Mouse (Mus musculus) naive thymus-derived CD4-positive, alpha-beta T cell, adult 2 months (primary cell): ENCODE measurements around the gene Oas3.
A peak's percentile ranks its signal among the peaks of the same experiment; 100 is the strongest.

Source experiments
- DNase-seq: peaks from one replicate; pipeline ENCODE4 v3.0.0-alpha.2; 2011; ENCODE audit warnings: low read depth

Gene Oas3

DNA sequence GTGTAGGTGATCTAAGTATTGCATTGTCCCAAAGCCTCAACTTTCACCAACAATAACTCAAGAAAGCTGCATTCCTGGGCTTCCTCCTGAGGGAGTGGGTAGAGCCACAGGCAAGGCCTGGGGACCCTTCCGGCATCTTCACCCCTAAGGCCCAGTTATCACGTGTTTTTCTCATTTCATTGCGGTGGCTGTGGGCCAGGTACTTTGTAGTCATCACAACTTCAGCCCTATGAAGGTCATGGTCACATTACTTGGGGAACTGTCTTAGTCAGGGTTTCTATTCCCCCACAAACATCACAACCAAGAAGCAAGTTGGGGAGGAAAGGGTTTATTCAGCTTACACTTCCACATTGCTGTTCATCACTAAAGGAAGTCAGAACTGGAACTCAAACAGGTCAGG lies 24.7 kb downstream of the Oas3 start:
- no peak for DNase-seq

DNA sequence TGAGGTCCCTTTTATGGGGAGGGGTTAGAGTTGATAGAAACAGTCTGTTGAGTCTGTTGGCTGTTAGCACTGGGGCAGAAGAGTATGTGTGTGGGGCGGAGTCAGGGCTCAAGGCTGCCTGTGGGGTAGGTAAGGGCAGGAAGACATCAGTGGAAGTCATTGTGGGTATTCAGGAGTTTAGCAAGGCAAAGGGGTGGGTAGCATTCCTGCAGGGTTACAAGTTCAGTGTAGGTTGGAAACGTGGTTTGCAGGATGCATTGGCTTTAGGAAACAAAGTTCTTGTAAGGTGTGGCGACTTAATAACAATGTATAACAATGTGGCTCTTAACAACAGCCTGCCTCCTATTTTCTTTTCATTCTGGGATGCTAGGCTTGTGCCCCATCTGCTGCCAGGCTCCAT lies 26.3 kb downstream of the Oas3 start:
- no peak for DNase-seq

DNA sequence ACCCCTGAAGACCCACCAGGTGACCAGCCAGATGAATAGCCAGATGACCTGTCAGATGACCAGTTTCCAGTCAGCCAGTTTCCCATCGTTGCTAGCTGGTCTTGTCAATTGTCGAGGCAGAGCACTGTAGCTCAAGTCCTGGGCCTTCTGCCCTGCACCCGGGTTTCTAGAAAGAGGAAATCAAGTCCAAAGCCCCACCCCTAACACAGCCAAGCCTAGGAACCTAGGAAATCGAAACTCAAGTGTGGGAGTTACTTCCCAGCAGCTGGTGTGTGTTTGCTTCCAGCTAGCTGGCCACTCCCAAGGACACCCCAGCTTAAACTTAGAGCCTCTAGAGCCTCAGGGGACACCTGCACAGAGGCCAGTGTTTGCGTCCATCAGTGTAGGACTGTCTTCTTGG lies 27.8 kb downstream of the Oas3 start, which contains the start of gene Oas2:
Gene Oas2, minus strand, starts transcription at position 166 of the 400 bp plus-strand sequence.
- DNase-seq, result peak; percentile 50

DNA sequence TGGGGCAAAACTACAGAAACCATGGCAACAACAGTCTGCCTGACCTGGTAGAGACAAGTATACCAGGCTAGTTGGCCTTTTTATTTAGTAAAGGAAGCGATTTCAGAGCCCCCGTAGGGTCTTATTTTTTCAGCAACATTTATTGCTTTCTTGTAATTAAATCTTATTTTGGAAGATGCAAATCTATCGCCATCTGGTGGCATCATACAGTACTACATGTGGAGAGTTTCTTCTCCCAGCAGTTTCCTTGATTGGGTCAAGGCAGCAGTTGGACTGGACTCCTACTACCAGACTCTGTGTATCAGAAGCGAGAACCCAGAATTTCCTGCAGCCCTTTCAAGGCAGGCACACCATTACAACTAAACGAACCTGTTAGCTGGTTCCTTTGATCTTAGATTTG lies 31.0 kb downstream of the Oas3 start:
- DNase-seq, result peak; percentile 84

DNA sequence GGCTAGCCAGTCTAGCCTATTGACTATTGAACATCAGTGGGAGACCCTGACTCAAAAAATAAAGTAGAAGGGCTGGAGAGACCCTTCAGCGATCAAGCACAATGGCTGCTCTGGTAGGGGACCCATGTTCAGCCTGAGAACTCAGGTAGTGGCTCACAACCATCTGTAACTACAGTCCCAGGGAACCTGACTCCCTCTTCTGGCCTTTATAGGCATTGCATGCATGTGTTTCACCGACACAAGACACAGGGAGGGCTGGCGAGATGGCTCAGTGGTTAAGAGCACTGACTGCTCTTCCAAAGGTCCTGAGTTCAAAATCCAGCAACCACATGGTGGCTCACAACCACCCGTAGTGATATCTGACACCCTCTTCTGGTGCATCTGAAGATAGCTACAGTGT lies 35.3 kb downstream of the Oas3 start:
- DNase-seq, result peak; percentile 84

DNA sequence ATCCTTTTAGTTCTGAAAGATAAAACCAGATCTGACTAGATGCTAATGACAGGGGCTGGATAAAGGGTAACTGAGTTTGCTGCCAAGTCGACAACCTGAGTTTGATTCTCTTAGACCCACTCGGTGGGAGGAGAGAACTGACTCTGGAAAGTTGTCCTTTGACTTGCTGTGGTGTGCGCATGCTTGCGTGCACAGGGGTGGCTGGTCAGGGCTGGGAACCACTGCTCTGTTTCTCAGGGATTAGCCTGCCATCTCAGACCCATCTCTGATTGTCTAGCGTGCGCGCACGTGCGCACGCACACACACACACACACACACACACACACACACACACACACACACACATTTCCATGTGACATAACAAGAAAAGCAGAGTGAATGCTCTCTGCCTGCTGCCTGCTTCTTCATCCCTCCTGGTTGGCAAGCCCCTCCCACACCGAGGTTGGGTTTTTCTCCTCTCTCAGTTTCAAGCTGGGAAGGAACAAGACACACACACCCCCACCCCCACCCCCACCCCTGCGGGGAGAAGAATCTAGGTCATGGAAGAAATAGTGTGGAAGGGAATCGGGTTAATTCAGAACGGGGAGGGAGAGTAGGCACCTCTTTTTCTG lies 43.0 kb downstream of the Oas3 start:
- DNase-seq, result no peak

DNA sequence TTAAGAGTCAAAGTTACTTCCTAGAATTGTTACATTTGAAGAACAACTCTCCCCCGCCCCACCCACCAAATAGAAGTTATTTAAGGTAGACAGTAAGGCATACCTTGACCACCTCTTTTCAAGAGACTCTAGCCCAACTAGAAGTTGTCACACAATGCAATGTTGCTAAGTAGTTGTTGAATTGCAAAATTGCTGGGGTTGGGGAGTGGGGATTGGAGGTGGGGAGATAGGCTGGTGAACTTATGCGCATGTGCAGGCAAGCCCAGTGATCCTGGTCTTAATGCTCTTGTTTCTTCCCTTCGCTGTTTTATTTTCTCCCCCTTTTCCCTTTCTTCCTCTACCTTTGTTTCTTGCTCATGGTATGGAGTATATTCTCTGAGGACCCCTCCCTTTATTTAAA lies 43.8 kb downstream of the Oas3 start:
- DNase-seq, result no peak

DNA sequence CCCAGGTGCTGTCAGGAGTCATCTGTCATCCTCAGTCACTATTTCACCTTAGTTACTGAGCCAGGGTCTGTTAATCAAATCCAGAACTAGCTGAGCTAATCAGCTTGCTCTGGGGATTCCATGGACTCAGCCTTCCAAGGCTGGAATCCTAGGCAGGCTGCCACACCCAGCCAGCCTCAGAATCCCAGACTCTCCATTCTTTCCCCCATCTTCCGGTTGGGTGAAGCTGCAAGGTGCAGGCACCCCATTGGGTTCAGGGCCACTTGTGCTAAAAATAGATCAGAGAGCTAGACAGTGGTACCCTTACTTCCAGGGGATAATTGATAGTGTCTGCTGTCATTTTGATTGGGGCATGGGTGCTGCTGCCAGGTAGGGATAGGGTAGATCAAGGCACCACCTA lies 44.7 kb downstream of the Oas3 start:
- no peak for DNase-seq

DNA sequence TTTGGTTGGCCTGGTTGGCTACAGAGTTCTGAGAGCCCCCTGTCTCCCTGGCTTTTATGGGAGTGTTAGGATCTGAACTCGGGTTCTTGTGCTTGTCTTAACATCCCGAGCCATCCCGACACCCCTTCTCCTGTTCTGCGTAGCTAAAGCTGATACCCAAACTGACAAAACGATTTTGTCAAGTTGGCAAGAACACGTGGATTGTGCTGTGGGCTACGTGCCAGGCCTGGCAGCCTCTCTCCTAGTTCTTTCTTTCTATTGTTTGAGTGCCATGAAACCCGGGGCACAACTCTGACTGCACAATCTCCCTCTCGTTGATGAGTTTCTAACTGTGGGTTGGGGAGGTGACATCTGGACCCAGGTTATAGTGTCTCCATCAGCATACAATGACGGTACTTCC lies 48.1 kb downstream of the Oas3 start:
- DNase-seq, result no peak

DNA sequence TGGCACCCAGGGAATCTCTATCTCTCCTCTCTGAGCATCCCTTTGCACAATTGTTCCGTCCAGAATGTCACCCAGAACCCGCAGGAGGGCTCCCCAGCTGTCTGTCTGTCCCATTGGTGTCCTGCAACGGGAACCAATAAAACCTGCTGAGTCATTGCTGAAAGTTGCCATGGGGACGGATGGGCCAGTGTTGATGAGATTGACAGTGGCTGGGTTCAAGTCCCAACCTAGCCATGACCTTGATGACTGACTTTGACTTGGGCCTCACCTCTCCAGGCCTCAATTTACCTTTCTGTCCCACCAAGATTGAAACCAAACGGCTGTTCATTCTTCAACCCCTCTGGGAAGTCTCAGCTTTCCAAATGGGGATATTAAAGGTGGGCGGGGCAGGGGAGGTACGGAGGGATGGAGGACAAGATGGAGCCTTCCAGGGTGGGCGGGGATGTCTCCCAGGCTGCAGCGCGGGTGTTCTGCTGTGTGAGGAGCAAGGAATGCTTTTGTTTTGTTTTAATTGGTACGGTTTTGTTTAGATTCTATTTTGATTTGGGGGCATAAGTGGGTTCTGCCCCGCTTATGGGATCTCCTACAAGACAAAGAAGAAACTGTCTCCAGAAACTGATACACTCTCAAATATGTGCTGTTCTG lies 51.5 kb downstream of the Oas3 start:
- no peak for DNase-seq

DNA sequence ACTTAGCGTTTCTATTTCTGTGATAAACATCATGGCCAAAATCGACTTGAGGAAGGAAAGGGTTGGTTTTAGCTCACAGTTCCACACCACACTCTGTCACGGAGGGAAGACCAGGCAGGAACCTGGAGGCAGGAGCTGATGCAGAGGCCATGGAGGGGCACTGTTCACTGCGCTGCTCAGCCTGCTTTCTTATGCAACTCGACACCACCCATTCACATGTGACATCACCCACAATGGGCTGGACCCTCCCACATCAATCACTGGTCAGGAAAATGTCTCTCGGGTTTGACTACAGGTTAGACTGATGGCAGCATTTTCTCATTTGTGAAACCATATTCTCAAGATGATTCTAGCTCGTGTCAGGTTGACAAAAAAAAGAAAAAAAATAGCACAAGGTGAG lies 56.5 kb downstream of the Oas3 start:
- no peak for DNase-seq

DNA sequence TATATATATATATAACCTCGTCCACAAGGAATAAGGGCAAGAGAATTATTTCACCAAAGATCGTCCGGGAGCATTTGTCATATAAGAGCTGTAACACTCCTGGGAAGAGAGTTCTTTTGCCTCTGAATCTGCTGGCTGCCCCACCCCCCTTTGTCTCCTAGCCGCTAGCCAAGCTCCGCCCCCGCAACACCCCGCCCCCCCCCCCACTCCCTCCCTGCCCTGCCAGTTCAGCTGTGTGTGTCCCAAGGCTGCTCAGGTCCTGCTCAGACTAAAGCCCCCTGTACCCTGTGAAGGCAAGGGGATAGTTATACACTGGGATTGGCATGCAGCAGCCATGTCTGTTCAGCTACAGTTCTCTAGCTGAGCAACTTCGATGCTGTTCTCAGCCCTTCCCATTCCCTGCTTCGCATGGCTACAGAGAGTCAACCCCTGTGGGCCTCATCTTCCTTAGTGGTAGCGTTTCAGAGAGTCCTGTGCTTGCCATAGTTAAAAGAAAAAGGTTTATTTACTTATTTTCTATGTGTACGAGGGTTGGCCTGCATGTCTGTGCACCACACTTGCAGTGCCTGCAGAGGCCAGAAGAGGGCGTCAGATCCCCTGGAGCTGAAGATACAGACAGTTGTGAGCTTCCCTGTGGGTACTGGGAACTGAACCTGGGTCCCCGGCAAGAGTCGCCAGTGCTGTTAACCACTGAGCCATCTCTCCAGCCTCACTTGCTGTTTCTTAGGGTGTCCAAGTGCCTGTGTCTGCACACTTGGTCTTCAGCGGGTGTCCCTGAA lies 58.7 kb downstream of the Oas3 start:
- DNase-seq, result no peak

DNA sequence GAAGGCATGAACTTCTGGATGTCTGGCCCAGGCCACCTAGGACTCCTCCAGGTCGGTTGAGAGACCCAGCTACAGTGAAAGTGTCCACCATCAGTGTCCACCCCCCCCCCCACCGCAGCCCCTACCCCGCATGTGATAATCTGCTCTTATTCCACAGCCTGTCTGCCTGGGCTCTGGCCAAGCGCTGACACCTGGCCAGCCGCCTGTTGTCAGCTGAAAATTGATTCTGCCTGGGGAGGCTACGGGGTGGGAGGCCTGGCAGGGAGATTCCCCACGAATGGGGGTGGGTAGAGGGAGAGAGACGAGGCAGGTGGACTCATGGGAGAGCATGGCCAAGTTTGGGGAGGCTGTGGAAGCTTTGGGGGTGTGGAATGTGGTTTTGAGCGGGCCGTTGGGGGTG lies 60.3 kb downstream of the Oas3 start:
- no peak for DNase-seq

DNA sequence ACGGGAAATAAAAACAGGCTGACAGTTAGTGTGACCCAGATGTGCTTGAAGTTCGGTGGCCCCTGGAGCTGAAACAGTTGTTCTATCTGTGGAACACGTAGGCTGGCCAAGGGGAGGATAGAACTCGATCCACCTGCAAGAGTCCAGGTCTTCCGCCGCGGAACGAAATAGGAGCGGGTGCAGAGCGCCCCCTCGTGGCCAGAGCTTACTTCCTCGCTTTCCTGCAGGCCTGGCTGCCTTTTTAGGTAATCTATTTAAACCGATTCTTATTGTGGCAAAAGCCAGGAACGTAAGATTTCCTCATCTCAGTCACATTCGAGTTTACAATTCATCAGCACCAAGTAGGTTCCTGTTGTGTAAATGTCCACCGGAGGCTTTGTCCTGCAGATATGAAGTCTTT lies 63.1 kb downstream of the Oas3 start:
- DNase-seq, result peak; percentile 93

DNA sequence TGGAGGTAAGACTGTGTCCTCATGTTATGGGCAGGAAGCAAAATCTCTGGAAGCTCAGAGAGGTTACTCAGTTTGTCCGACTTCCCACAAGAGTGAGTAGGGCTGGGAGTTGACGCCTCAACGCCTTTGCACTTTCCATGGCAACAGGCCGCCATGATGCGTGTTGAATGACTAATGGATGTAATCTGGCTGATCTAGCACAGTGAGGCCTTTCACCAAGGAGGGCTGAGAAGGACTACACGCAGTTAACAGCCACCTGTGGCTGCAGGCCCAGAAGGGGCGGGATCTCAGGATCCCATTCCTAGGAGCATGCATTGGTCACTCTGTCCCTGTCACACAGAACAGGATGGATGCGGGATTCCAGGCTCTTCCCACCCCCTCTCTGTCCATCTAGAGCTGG lies 64.7 kb downstream of the Oas3 start:
- DNase-seq, result no peak

DNA sequence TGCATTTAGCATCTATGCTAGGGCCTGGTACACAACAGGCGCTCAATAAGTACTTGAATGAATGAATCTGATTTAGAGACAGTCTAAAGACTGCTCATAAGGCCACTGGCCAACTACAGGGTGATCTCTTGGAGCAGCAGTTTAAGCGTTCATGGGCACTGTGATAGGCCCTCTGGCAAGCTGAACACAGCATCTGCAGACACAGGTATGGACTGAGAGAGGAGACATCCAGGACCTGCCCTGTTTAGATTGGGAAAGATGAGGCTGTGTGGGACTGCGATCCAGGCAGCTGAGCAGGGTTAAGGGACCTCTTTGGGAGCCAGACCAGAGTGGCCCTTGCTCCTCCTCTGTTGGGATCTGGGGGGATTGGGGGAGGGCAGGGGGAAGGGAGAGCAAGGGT lies 65.6 kb downstream of the Oas3 start, which contains the start of gene Dtx1:
Gene Dtx1, minus strand, starts transcription at position 101 of the 400 bp plus-strand sequence.
- no peak for DNase-seq

DNA sequence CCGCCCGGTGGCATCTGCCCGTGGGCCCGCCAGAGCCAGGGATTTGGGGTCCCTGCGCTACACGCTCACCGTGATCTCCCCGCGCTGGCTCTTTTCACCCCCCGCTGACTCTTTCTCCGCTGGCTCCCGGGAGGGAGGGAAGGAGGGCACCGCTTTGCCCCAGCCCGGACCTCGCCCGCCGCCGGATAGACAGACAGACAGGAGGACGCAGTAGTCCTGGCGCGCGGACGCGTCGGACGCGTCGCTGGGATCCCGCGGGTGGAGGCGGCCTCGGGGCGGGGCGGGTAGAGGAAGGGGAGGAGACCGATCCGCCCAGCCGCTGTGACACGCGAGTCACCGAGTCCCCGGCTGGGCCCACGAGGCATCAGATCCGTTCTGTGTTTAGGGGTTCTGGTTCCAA lies 66.0 kb downstream of the Oas3 start:
- DNase-seq, result peak; percentile 87

DNA sequence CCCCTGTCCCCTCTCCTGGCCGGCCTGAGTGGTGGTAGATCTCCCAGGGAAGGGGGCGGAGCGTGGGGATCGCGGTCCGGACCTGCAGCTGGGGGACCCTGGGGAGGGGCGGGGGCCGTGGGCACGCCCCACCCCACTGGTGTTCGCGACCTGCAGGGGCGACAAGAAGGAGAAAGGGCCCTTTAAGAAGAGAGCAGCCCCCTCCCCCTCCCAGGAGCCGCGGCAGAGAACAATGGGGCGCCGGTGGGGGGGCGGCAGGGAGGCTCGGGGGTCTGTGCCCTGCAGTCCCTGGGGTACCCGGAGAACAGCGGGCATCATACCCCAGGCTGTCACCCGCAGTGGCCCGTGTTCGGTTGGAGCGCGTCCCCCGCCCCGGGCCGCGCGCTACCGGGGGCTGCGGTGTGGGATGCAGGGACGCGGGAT lies 66.6 kb downstream of the Oas3 start:
- DNase-seq, result no peak

DNA sequence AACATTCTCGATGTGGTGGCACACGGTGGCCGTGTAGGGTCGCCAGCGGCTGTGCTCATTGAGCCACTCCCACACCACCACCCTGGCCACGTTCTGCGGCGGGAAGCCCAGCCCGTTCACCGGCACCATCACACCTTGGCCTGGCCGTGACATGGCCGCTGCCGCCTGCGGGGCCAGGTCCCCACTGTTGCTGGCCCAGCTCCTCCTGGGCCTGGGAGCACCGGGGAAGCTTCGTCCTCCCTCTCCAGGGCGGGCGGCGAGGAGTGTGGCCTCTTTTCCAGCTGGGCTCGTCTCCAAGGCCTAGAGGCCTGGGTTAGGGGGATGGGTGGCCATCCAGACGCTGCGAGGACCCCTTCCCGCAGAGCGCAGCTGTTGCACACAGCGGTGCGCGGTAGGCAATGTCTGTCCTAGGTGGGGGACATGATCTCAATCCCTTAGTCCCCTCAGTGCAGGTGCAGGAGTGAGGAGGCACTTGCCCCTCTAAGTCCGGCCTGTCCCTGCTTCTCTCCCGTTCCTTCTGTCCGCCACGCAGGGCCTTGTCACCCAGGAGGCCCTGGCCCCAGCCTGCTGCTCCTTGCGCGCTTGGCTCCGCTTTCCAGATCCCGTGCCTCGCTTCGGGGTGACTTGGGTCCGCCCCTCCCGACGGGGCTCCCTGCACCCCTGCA lies 67.2 kb downstream of the Oas3 start:
- no peak for DNase-seq

DNA sequence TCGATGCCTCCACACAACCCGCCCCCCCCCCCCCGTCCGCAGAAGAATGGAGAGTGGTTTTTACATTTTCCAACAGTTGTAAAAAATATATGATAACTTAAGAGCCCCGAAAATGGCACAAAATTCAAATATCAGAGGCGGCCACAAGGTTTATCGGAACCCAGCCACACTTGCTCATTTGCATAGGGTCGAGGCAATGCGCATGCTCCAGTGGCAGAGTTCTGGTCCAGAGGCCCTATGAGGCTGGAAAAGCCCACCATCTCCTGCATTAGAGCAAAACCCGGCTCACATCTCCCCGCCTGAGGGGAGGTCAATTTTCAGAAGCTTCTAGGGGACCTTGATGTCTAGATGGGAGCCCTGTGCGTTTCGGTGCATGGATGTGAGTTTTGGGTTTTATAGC lies 70.5 kb downstream of the Oas3 start:
- DNase-seq, result no peak

DNA sequence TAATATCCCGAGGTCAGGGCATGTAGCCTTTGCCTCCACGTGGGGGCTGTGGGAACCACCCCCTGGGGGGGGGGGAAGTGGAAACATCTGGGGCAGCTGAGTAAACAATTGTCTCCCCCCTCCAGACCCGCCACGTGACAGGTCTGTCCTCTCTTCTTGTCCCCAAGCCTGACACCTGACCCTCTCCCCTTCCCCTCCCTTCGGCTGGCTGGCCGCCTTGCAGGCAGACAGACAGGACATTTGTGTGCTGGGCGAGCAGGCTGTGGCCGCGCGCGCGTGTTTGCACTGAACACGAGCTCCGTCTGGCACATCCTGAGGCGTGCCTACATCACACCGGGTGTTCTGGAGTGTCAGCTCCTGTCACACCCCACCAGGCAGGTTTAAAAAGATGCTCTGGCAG lies 70.9 kb downstream of the Oas3 start:
- no peak for DNase-seq

DNA sequence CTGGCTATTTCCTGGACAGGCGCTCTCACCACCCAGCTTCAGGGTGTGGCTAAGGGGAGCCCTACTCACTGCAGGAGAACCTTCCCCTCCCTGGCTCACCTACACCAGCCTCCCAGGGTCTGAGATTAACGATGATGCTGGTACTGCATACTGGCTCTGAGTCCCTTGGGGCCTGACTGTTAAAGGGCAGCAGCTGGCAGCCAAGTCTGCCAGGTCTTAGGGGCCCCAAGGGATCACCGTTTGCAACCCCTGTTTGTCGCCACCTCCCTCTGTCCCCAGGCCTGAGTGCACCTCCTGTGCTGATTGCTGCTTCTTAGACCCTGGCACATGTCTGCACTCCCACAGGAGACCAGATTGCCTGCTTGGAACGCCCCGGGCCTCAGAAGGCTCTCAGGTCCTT lies 73.0 kb downstream of the Oas3 start:
- no peak for DNase-seq

DNA sequence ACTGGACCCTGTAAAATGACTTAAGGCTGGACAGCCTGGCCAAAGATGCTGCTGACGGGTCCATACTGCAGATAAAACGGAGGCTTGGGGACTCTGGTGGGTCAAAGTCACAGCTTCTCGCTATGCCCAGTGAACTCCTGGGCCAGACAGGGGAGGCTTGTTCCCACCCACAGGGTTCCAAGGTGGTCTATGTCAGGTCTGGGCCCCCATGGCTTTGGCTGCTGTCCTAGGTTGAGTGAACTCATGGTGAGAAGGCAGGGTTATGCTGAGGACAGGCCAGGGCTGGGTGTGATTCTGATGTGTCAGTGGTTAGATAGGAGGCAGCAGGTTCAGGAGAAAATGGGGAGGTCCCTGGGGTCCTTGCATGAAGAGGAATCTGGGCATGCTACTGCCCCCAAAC lies 73.8 kb downstream of the Oas3 start:
- no peak for DNase-seq
